Mouse (Mus musculus) kidney, postnatal 0 days (tissue): ENCODE results near the gene Npepl1. TPM values are rescaled to one million over a fixed set of nuclear protein-coding genes. Genes with fewer than 3 reads are reported as not detected.

ENCODE experiments used
- ATAC-seq: fragments of 200-750 bp; cut with Nextera tagmentation; replicated peaks from 2 replicates; pipeline ENCODE4 v1.8.0; 2017; ENCODE audit warnings: low read depth, moderate number of reproducible peaks, moderate TSS enrichment, moderate library complexity; ENCODE audit not compliant: low FRiP score
- DNase-seq: peaks from one replicate; pipeline ENCODE4 v3.0.0-alpha.2; 2016; ENCODE audit warnings: low spot score
- H3K27ac ChIP-seq: fragments of 300-500 bp; sonication (generic); 2 replicates; pipeline ENCODE4 v1.5.1; 2014; ENCODE audit warnings: mild to moderate bottlenecking
- H3K27me3 ChIP-seq: fragments of 300-500 bp; sonication (generic); 2 replicates; pipeline ENCODE4 v1.6.1; 2014; ENCODE audit warnings: low read length, mixed read lengths; ENCODE audit not compliant: insufficient read depth
- H3K36me3 ChIP-seq: fragments of 300-500 bp; sonication (generic); 2 replicates; pipeline ENCODE4 v1.6.1; 2014; ENCODE audit warnings: low read length, mixed read lengths; ENCODE audit not compliant: insufficient read depth
- H3K4me1 ChIP-seq: fragments of 300-500 bp; sonication (generic); replicated peaks from 2 replicates; pipeline ENCODE4 v1.6.1; 2014; ENCODE audit warnings: antibody characterized with exemption, low read length, mixed read lengths; ENCODE audit not compliant: insufficient read depth
- H3K4me2 ChIP-seq: fragments of 300-500 bp; sonication (generic); 2 replicates; pipeline ENCODE4 v1.6.1; 2014; ENCODE audit warnings: mild to moderate bottlenecking, low read length, moderate library complexity, mixed read lengths
- H3K4me3 ChIP-seq: fragments of 300-500 bp; sonication (generic); replicated peaks from 2 replicates; pipeline ENCODE4 v1.5.1; 2014; ENCODE audit warnings: low read depth, low read length
- H3K9ac ChIP-seq: fragments of 300-500 bp; sonication (generic); 2 replicates; pipeline ENCODE4 v1.6.1; 2014; ENCODE audit warnings: low read depth, low read length
- H3K9me3 ChIP-seq: fragments of 300-500 bp; sonication (generic); replicated peaks from 2 replicates; pipeline ENCODE4 v1.6.1; 2016; ENCODE audit warnings: low read length, inconsistent platforms, mixed read lengths
- CTCF ChIP-seq: IDR thresholded peaks from 2 replicates; pipeline ENCODE4 v1.5.1; 2016; ENCODE audit warnings: antibody characterized with exemption, low read depth, mild to moderate bottlenecking, moderate library complexity
- WGBS: fragments of 180-500 bp; shearing (Covaris S2); extraction: QIAGEN DNeasy Blood & Tissue Kit; methylation state at CpG from one replicate; pipeline ENCODE4 v1.1.7; 2014; 5-methylcytosine and 5-hydroxymethylcytosine counted together
- polyA plus RNA-seq: library from polyadenylated mRNA; unstranded; fragments of >200 nt; fragmentation: Nextera tagmentation; extraction: Ambion mirVana; gene quantifications from 2 replicates; pipeline ENCODE4 v1.2.1, GENCODE M21; 2015

Npepl1 gene
- polyA plus RNA-seq, 1 experiment from 2014 or later, result 50.2 TPM

- Histone ChIP-seq H3K4me1 (no peaks in the 10 kb centered on the region), H3K9ac (no peak overlapping the region), H3K36me3 (peaks cover 65% of the 10 kb centered on the region), H3K9me3 (no peaks in the 10 kb centered on the region), H3K4me2 (no peak overlapping the region), H3K27me3 (no peaks in the 10 kb centered on the region), H3K4me3 (no peak overlapping the region), H3K27ac (no peak overlapping the region)
- ATAC-seq, result no peak
- TF ChIP-seq CTCF, result peak; percentile 35; the same call in 1 of the 2 replicates
- no peak for DNase-seq
- 67% methylated on average over 11 of the region's 11 CpGs for WGBS
These were observed 8.0 kb downstream of the Npepl1 start for GRCm38 (mm10) chr2:174118141-174118540.

- Histone ChIP-seq H3K4me3 (no peak overlapping the region), H3K9me3 (no peaks in the 10 kb centered on the region; the same call in 1 of the 2 replicates), H3K27me3 (no peaks in the 10 kb centered on the region), H3K36me3 (peaks cover 65% of the 10 kb centered on the region), H3K4me2 (no peak overlapping the region), H3K27ac (no peak overlapping the region), H3K9ac (no peak overlapping the region), H3K4me1 (no peaks in the 10 kb centered on the region)
- no peak for TF ChIP-seq CTCF
- 96% methylated on average over 11 of the region's 11 CpGs for WGBS
- ATAC-seq, result no peak
- no peak for DNase-seq
These were observed 9.1 kb downstream of the Npepl1 start for GRCm38 (mm10) chr2:174119259-174119658.

GRCm38 (mm10) chr2:174120631-174121030 lies 10.5 kb downstream of the Npepl1 start:
- ATAC-seq (no peak), DNase-seq (no peak)
- no peak overlapping the region for H3K4me3 ChIP-seq
- H3K27me3 ChIP-seq, result no peaks in the 10 kb centered on the region
- 92% methylated on average over 19 of the region's 19 CpGs for WGBS
- TF ChIP-seq CTCF, result no peak
- no peak overlapping the region for H3K9ac ChIP-seq
- H3K36me3 ChIP-seq, result peaks cover 57% of the 10 kb centered on the region
- H3K4me2 ChIP-seq, result no peak overlapping the region
- H3K9me3 ChIP-seq, result no peaks in the 10 kb centered on the region; the same call in none of the 2 replicates
- no peak overlapping the region for H3K27ac ChIP-seq
- H3K4me1 ChIP-seq, result no peaks in the 10 kb centered on the region

DNA sequence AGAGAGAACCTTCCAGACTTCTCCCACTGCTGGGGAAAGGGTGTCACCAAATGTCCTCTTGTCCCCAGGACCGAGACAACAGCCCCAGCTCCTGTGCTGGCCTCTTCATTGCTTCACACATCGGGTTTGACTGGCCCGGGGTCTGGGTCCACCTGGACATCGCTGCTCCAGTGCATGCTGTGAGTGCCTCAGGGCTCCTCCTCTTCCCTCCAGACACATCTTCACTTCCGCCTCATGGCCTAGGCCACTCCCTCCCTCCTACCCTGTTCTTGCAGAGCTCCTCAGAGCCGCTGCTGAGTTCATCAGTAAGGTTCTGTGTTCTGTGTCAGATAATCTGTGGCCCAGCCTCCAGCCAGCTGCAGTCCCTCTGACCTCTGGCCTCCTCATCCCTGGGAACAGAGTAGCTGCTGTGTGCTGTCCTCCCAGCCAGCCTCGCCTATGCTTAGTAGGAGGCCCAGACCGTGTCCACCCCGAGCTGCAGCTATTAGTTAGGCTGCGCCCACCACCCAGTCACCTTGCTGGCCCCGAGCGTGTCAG lies 11.3 kb downstream of the Npepl1 start:
- Histone ChIP-seq H3K36me3 (peaks cover 52% of the 10 kb centered on the region), H3K27ac (no peak overlapping the region), H3K4me2 (no peak overlapping the region), H3K9me3 (no peaks in the 10 kb centered on the region; the same call in none of the 2 replicates), H3K9ac (no peak overlapping the region), H3K4me1 (no peaks in the 10 kb centered on the region), H3K27me3 (no peaks in the 10 kb centered on the region), H3K4me3 (no peak overlapping the region)
- no peak for TF ChIP-seq CTCF
- DNase-seq (no peak), ATAC-seq (no peak)
- WGBS, result 74% methylated on average over 12 of the region's 12 CpGs

- H3K4me3 ChIP-seq, result no peak overlapping the region
- no peak overlapping the region for H3K27ac ChIP-seq
- no peaks in the 10 kb centered on the region for H3K27me3 ChIP-seq
- no peak overlapping the region for H3K4me2 ChIP-seq
- DNase-seq (no peak), ATAC-seq (no peak)
- H3K9ac ChIP-seq, result no peak overlapping the region
- 98% methylated on average over 2 of the region's 2 CpGs for WGBS
- TF ChIP-seq CTCF, result no peak
- peaks cover 46% of the 10 kb centered on the region for H3K36me3 ChIP-seq
- H3K4me1 ChIP-seq, result no peaks in the 10 kb centered on the region; the same call in 1 of the 2 replicates
- no peaks in the 10 kb centered on the region; the same call in none of the 2 replicates for H3K9me3 ChIP-seq
These were observed 12.2 kb downstream of the Npepl1 start for GRCm38 (mm10) chr2:174122331-174122730.

DNA sequence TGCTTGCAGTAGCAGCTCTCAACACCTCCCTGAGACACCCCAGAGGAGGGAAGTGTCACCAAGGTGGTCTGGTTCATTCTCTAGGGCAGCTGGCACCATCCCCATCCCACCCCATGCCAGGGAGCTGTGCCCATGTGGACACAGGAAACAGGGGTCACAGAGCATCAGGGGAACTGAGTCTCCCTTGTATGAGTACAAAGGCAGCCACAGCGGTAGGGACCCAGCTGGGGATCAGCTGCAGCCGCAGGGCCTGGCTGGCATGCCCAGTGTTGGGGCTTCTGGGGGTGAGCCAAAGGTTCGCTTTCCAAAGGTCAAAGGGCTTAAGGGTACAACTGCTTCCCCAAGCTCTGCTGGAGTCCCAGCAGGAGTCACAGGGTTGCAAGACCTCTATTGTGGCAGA lies 13.6 kb downstream of the Npepl1 start:
- Histone ChIP-seq H3K4me3 (no peak overlapping the region), H3K27me3 (no peaks in the 10 kb centered on the region), H3K4me1 (no peaks in the 10 kb centered on the region; the same call in 1 of the 2 replicates), H3K9me3 (no peaks in the 10 kb centered on the region; the same call in none of the 2 replicates), H3K4me2 (no peak overlapping the region), H3K27ac (no peak overlapping the region), H3K36me3 (peaks cover 45% of the 10 kb centered on the region), H3K9ac (no peak overlapping the region)
- DNase-seq, result no peak
- no peak for TF ChIP-seq CTCF
- ATAC-seq, result no peak
- WGBS, result 90% methylated on average over 3 of the region's 3 CpGs
